Mouse (Mus musculus): ENCODE data around the gene Magi1. TPM values are rescaled to one million over a fixed set of nuclear protein-coding genes. Genes with fewer than 3 reads are reported as not detected.

The Magi1 gene
- polyA plus RNA-seq, 1 experiment from 2014 or later: 19.9 TPM

DNA sequence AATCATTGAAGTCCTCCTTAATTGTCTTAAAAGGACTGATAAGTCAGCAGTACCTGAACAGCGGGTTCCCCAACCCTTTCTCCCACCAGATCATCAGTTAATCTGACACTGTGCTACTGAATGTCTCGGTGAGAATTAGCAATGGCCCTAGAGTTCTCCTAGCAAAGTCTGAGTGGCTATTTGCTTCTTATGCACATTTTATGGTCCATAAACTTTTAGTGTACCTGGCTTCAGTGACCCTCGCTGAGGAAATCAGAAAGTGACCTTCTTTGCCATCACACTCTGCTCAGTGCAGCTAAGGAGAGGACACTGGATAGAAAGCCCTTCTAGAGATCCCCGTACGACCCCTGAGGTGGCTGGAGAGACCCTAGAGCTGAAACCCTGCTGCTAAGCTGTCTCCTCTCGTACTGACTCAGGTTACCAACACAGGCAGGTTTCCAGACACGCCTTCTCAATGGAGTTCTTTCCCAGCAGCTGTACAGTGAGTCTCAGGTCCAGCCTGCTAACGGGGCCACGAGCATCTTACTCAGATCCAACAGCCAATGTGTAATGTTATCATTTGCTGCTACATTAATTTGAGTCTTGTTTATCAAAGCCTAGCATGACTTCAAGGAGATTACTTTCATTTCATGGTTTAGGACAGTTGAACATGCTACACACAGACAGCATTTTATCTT, 461.4 kb downstream of the Magi1 start:
- Histone ChIP-seq H3K27ac (no peak overlapping the region; the same call in 1 of the 2 replicates), H3K9ac (no peak overlapping the region), H3K36me3 (no peaks in the 10 kb centered on the region), H3K4me2 (replicated peaks) (no peak overlapping the region), H3K4me1 (peaks cover 36% of the 10 kb centered on the region), H3K9me3 (no peaks in the 10 kb centered on the region), H3K27me3 (no peaks in the 10 kb centered on the region), H3K4me3 (no peak overlapping the region)
- no peak; the same call in 1 of the 2 replicates for ATAC-seq (ENCODE audit: insufficient number of reproducible peaks, insufficient read depth, low FRiP score, low TSS enrichment)
- WGBS: 69% methylated on average over 9 of the region's 9 CpGs

DNA sequence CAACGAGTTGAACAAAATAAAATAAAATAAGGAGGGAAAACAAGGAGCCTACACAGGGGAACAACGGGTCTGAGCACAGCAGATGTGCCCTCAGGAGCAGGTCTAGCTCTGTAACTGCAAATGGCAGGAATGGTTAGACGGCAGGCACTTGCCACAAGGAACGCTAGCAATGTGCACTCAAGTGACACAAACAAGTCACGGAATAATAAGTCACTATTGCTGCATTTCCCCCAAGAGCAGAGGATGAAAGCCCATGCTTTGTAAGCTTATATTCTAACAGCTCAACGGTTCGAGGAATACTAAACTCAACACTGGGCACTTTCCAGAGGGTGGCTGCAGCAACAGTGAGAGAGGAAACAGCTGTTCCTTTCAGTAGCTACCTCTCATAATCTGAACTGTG, 462.2 kb downstream of the Magi1 start:
- Histone ChIP-seq H3K36me3 (no peaks in the 10 kb centered on the region), H3K4me3 (no peak overlapping the region), H3K4me2 (replicated peaks) (no peak overlapping the region), H3K9me3 (no peaks in the 10 kb centered on the region), H3K9ac (no peak overlapping the region), H3K4me1 (peaks cover 37% of the 10 kb centered on the region), H3K27ac (no peak overlapping the region), H3K27me3 (no peaks in the 10 kb centered on the region)
- no peak for ATAC-seq (ENCODE audit: insufficient number of reproducible peaks, insufficient read depth, low FRiP score, low TSS enrichment)
- 33% methylated on average over 7 of the region's 7 CpGs for WGBS

DNA sequence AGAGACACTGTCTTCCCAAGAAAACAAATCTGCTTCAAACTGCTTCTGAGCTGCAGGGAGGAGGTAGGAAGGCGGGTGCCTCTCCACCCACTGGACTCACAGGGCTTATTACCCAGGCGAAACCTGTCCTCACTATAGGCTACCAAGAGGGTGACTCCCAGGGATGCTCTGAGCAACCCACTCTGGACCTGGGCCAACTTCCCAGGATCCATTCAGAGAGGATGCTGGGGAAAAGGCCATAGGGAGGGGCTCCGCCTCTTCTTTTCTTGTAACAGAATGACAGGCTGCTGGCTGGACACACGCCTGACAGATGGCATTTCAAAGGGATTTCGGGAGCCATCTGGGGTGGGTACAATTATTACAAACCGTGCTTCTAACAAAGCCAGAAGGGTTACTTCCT, 463.8 kb downstream of the Magi1 start:
- Histone ChIP-seq H3K4me2 (replicated peaks) (peak overlapping the region; percentile 24; the same call in 1 of the 2 replicates), H3K4me3 (no peak overlapping the region), H3K36me3 (no peaks in the 10 kb centered on the region), H3K4me1 (peaks cover 45% of the 10 kb centered on the region), H3K9ac (no peak overlapping the region), H3K27me3 (no peaks in the 10 kb centered on the region), H3K9me3 (no peaks in the 10 kb centered on the region), H3K27ac (0 out of 2 replicates have a peak overlapping the region, but pooled peaks have one; percentile 38)
- WGBS: 29% methylated on average over 6 of the region's 6 CpGs
- peak; percentile 78 for ATAC-seq (ENCODE audit: insufficient number of reproducible peaks, insufficient read depth, low FRiP score, low TSS enrichment)

DNA sequence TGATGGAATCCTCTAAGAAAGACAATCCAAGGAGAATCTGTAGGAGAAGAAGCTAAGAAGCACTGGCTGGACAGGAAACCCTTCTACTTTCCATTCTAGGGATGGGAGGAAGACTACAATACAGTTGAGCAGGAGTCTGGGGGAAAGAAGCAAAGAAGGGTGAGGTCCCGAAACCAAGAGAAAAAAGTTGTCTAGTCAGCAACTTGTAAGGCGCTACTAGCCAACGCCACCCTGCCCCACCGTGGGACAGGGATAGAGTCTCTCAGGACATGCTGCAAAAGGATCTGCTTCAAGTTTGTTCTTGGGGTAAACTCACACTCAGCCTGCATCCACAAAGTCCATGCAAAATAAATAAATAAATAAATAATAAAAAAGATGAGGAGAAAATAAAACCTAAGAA, 464.4 kb downstream of the Magi1 start:
- H3K9me3 ChIP-seq: no peaks in the 10 kb centered on the region
- no peak overlapping the region for H3K27ac ChIP-seq
- WGBS: 84% methylated on average over 4 of the region's 4 CpGs
- H3K36me3 ChIP-seq: no peaks in the 10 kb centered on the region
- no peak overlapping the region for H3K9ac ChIP-seq
- H3K27me3 ChIP-seq: no peaks in the 10 kb centered on the region
- no peak for ATAC-seq (ENCODE audit: insufficient number of reproducible peaks, insufficient read depth, low FRiP score, low TSS enrichment)
- no peak overlapping the region for H3K4me2 ChIP-seq (replicated peaks)
- H3K4me3 ChIP-seq: no peak overlapping the region
- H3K4me1 ChIP-seq: peaks cover 45% of the 10 kb centered on the region

DNA sequence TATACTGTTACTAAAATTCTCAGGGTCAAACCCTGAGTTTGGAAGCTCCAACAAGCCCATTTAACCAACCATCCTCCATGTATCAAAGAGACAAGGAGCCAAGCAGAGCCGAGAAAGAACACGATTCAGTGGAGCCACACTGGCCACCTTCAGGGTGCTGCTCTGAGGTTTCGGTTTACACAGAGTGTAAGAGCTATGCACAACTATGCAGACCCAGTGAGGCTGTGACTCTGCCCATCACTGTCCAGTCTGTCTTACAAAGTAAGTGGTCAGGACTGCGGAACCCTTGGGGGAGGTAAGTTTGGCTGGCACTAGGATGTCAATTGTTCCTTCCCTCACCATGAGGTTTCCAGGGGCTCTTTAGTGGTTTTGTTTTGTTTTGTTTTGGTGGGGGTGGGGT, 465.2 kb downstream of the Magi1 start:
- H3K27me3 ChIP-seq: no peaks in the 10 kb centered on the region
- no peak overlapping the region for H3K9ac ChIP-seq
- no peak overlapping the region for H3K4me2 ChIP-seq (replicated peaks)
- H3K9me3 ChIP-seq: no peaks in the 10 kb centered on the region
- 58% methylated on average over 4 of the region's 4 CpGs for WGBS
- no peak overlapping the region for H3K4me3 ChIP-seq
- H3K27ac ChIP-seq: no peak overlapping the region
- no peaks in the 10 kb centered on the region for H3K36me3 ChIP-seq
- H3K4me1 ChIP-seq: peaks cover 45% of the 10 kb centered on the region
- no peak for ATAC-seq (ENCODE audit: insufficient number of reproducible peaks, insufficient read depth, low FRiP score, low TSS enrichment)

DNA sequence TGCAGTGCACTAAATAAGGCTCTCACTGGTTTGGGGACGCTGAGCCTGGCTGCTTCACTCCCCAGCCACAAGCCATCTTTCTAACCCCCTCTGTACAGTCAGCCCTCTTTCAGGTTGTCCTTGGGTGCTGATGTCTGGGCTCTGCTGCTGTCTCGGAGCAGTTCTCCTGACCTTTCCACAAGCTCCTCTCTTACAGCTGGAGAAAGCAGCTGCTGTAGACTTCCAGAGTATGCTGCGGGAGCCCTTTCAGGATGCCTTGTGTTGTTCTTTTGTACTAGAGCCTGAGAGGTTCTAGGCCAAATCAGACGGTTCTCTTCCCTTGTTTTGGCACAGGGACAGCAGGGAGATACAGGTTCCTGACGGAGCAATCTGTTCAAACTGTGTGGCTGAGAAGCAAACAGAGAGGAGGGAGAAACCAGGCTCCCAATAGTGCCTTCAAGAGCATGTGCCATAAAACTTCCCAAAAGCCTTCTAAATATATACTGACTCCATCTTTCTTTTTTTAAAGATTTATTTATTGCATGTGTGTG, 478.2 kb downstream of the Magi1 start:
- no peak for ATAC-seq (ENCODE audit: insufficient number of reproducible peaks, insufficient read depth, low FRiP score, low TSS enrichment)
- Histone ChIP-seq H3K4me3 (no peak overlapping the region), H3K9me3 (no peaks in the 10 kb centered on the region), H3K27ac (no peak overlapping the region), H3K9ac (no peak overlapping the region), H3K36me3 (no peaks in the 10 kb centered on the region), H3K27me3 (no peaks in the 10 kb centered on the region), H3K4me1 (0 out of 2 replicates have a peak, but pooled peaks cover 6% of the 10 kb centered on the region), H3K4me2 (replicated peaks) (no peak overlapping the region)
- WGBS: 76% methylated on average over 5 of the region's 5 CpGs

DNA sequence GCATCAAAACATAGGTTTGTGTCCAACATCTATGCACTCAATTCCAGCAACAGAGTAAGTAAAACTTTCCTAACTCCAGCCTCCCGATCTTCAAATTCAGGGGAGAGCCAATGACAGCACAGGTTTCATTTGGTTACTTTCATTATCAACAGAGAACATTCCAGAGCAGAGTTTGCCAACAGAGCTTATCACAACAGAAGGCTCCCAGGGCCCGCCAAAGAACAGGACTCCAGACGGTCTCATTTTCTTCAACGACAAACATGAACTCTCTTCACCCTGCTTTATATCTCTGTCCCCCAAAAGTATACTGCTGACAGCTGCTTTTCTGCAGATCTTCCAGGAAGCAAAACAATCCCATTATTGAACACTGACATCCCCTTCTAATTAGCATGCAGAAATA, 481.3 kb downstream of the Magi1 start:
- H3K4me1 ChIP-seq: 0 out of 2 replicates have a peak, but pooled peaks cover 6% of the 10 kb centered on the region
- 46% methylated on average over 4 of the region's 4 CpGs for WGBS
- no peaks in the 10 kb centered on the region for H3K9me3 ChIP-seq
- H3K27ac ChIP-seq: 0 out of 2 replicates have a peak overlapping the region, but pooled peaks have one; percentile 24
- no peaks in the 10 kb centered on the region for H3K36me3 ChIP-seq
- H3K27me3 ChIP-seq: no peaks in the 10 kb centered on the region
- no peak overlapping the region for H3K4me2 ChIP-seq (replicated peaks)
- ATAC-seq (ENCODE audit: insufficient number of reproducible peaks, insufficient read depth, low FRiP score, low TSS enrichment): no peak
- H3K9ac ChIP-seq: no peak overlapping the region
- H3K4me3 ChIP-seq: no peak overlapping the region

DNA sequence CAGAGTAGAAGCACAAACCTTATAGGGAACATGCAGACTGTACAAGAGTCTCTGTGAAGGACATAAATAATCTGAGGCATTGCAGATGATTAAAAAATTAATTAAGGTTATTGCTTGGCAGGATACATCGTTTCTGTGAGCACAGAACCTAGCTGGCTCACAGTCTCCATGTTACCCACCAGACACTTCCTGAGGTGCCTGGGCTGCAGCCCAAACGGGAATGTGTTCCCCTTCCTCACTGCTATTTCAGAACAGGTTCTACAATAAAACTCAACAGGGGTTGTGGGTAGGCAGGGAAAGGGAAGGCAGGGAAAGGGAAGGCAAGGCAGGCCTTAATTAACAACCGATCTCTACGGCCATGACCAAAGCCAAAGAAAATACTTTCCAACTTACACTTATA, 483.3 kb downstream of the Magi1 start:
- Histone ChIP-seq H3K9ac (no peak overlapping the region), H3K27me3 (no peaks in the 10 kb centered on the region), H3K4me1 (0 out of 2 replicates have a peak, but pooled peaks cover 6% of the 10 kb centered on the region), H3K27ac (no peak overlapping the region), H3K36me3 (no peaks in the 10 kb centered on the region), H3K4me3 (no peak overlapping the region), H3K9me3 (no peaks in the 10 kb centered on the region), H3K4me2 (replicated peaks) (no peak overlapping the region)
- no peak for ATAC-seq (ENCODE audit: insufficient number of reproducible peaks, insufficient read depth, low FRiP score, low TSS enrichment)
- 75% methylated on average over 4 of the region's 4 CpGs for WGBS

DNA sequence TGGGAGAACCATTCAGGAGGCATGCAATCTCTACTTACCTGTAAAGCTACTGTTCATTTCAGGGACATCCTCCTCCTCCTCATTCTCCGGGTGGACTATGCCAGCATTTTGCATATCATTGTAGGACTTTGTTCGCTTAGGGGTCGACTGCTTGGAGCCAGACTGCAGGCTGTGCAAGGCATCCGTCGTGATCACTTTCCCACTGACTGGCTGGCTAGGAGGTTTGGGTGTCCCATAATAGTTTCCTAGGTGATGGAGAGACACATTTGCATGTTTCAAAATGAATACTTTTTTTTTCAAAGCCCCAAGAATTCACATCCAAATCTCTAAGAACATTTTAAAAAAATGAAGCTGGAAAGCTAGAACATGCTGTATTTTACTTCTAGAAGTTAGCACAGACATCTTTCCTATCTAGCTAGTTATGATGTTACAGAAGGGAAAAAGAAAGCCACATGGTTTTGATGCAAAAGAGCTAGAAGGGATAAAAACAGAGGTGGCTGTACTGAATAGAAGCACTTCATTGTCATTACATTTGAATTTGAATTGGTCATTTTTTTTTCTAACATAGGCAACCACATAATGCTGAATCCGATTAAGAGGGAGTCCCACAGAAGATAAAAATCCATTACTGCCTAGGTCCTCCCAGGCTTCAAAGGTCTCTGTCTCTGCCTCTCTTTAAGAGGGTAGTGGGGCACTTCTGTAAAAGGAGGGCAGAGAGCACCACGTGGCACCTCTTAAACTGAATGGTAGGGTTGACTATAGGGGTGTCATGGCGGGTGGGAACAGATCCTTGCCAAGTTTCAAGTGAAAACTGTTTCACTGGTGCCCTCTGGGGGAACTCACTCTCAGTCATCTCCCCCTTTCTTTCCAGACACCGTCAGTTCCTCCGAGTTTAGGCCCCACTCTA, 491.2 kb downstream of the Magi1 start:
- Histone ChIP-seq H3K9ac (no peak overlapping the region), H3K27me3 (no peaks in the 10 kb centered on the region), H3K9me3 (no peaks in the 10 kb centered on the region), H3K27ac (no peak overlapping the region), H3K36me3 (no peaks in the 10 kb centered on the region), H3K4me2 (replicated peaks) (no peak overlapping the region), H3K4me3 (no peak overlapping the region), H3K4me1 (no peaks in the 10 kb centered on the region)
- no peak for ATAC-seq (ENCODE audit: insufficient number of reproducible peaks, insufficient read depth, low FRiP score, low TSS enrichment)
- 79% methylated on average over 10 of the region's 10 CpGs for WGBS

DNA sequence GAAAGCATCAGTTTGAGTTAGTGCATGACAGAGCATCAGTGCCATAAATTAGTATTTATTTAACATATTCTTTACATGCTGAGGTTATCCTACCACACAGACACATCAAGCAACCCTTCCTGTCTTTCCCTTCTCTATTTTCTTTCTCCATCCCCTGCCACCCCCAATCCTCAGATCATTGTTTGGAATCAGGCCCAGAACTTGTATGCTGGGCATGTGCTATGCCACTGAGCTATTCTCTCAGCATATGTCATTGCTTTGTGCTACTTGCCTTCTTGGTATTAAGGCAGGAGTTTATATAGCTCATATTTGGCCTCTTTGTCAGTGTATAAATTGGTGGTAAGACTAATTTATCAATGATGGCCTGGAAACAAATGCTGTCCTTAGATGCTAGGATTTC, 494.0 kb downstream of the Magi1 start:
- Histone ChIP-seq H3K4me3 (no peak overlapping the region), H3K36me3 (no peaks in the 10 kb centered on the region), H3K4me2 (replicated peaks) (no peak overlapping the region), H3K9me3 (no peaks in the 10 kb centered on the region), H3K27ac (no peak overlapping the region), H3K4me1 (no peaks in the 10 kb centered on the region), H3K9ac (no peak overlapping the region), H3K27me3 (no peaks in the 10 kb centered on the region)
- no peak for ATAC-seq (ENCODE audit: insufficient number of reproducible peaks, insufficient read depth, low FRiP score, low TSS enrichment)

DNA sequence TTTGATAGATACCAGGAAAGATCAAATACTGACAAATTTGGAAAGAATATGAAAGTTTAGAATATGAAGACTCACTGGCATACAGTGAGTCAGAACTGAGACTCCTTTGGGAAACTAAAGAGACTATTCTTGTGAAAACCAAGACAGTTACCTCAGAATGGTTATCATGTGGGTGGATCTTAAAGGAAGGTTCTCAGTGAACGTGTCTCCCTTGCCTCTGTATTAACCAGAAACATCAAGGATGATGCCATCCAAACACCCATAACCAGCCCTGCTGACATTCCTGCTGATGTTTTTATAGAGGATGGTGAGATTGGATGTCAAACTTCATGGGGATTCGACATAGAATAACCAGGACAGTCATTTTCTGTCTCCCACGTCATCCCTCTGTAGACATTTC, 496.7 kb downstream of the Magi1 start:
- WGBS: 91% methylated on average over 3 of the region's 3 CpGs
- no peak for ATAC-seq (ENCODE audit: insufficient number of reproducible peaks, insufficient read depth, low FRiP score, low TSS enrichment)
- no peaks in the 10 kb centered on the region for H3K27me3 ChIP-seq

DNA sequence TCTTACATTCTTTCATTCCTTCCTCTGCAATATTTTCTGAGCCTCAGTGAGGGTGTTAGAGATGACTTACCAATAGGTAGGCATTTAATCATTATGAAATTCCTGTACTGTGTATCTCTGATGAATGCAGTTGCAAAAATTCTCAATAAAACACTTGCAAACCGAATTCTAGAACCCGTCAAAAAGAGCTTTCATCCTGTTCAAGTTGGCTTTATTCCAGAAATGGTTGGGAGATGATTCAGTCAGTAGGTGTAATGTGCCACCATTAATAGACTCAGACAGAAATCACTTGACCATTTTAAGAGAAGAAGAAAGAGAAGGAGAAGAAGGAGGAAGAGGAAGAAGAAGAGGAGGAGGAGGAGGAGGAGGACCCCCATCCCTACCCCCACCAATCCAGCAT, 497.5 kb downstream of the Magi1 start:
- no peak overlapping the region for H3K4me3 ChIP-seq
- WGBS: 93% methylated on average over 2 of the region's 2 CpGs
- no peak for ATAC-seq (ENCODE audit: insufficient number of reproducible peaks, insufficient read depth, low FRiP score, low TSS enrichment)
- no peaks in the 10 kb centered on the region for H3K4me1 ChIP-seq
- H3K36me3 ChIP-seq: no peaks in the 10 kb centered on the region
- no peak overlapping the region for H3K4me2 ChIP-seq (replicated peaks)
- no peaks in the 10 kb centered on the region for H3K27me3 ChIP-seq
- no peak overlapping the region for H3K9ac ChIP-seq
- no peaks in the 10 kb centered on the region for H3K9me3 ChIP-seq
- no peak overlapping the region for H3K27ac ChIP-seq

More for the DNA sequence above, 496.7 kb downstream of the Magi1 start:
- no peak overlapping the region for H3K4me2 ChIP-seq (replicated peaks)
- no peak overlapping the region for H3K4me3 ChIP-seq
- no peaks in the 10 kb centered on the region for H3K4me1 ChIP-seq
- H3K36me3 ChIP-seq: no peaks in the 10 kb centered on the region
- H3K9me3 ChIP-seq: no peaks in the 10 kb centered on the region
- H3K9ac ChIP-seq: no peak overlapping the region
- H3K27ac ChIP-seq: no peak overlapping the region

Measured in embryonic facial prominence, embryonic 12.5 days (tissue).